Mouse (Mus musculus) liver, postnatal 0 days (tissue): ENCODE measurements at regions not wholly inside any gene's neighbourhood (a gene's known extent, or its start where the extent isn't known, plus 50 kb on each side); places are given as distances from the start of the nearest gene placed in this dataset.

Experiments
- ATAC-seq: fragments of 200-750 bp; cut with Nextera tagmentation; 2 replicates; pipeline ENCODE4 v1.8.0; 2017; ENCODE audit warnings: mild to moderate bottlenecking, moderate library complexity
- DNase-seq: peaks from one replicate; pipeline ENCODE4 v3.0.0-alpha.2; 2016
- H3K27ac ChIP-seq: fragments of 300-500 bp; sonication (generic); 2 replicates; pipeline ENCODE4 v1.5.1; 2014; ENCODE audit warnings: antibody characterized with exemption, moderate library complexity, mild to moderate bottlenecking, low read depth
- H3K27me3 ChIP-seq: fragments of 300-500 bp; sonication (generic); 2 replicates; pipeline ENCODE4 v1.6.1; 2014; ENCODE audit warnings: low read length, control low read depth, mixed read lengths; ENCODE audit not compliant: insufficient read depth
- H3K36me3 ChIP-seq: fragments of 300-500 bp; sonication (generic); replicated peaks from 2 replicates; pipeline ENCODE4 v1.6.1; 2014; ENCODE audit warnings: mild to moderate bottlenecking, control low read depth, low read length, moderate library complexity, mixed read lengths; ENCODE audit not compliant: insufficient read depth
- H3K4me1 ChIP-seq: fragments of 300-500 bp; sonication (generic); 2 replicates; pipeline ENCODE4 v1.6.1; 2014; ENCODE audit warnings: antibody characterized with exemption, mild to moderate bottlenecking, control low read depth; ENCODE audit not compliant: insufficient read depth
- H3K4me2 ChIP-seq: fragments of 300-500 bp; sonication (generic); 2 replicates; pipeline ENCODE4 v1.6.1; 2014; ENCODE audit warnings: low read depth, mild to moderate bottlenecking, low read length, moderate library complexity, mixed read lengths
- H3K4me3 ChIP-seq: fragments of 300-500 bp; sonication (generic); 2 replicates; pipeline ENCODE4 v1.5.1; 2014; ENCODE audit warnings: low read depth, low read length
- H3K9ac ChIP-seq: fragments of 300-500 bp; sonication (generic); replicated peaks from 2 replicates; pipeline ENCODE4 v1.6.1; 2014; ENCODE audit warnings: mild to moderate bottlenecking, moderate library complexity
- H3K9me3 ChIP-seq: fragments of 300-500 bp; sonication (generic); 2 replicates; pipeline ENCODE4 v1.6.1; 2016; ENCODE audit warnings: mild to moderate bottlenecking, control low read depth, low read length, mixed read lengths
- CTCF ChIP-seq: sonication (generic); IDR thresholded peaks from 2 replicates; pipeline ENCODE4 v1.5.1; 2016; ENCODE audit warnings: antibody characterized with exemption, low read depth
- EP300 ChIP-seq: IDR thresholded peaks from 2 replicates; pipeline ENCODE4 v1.6.1; 2016; ENCODE audit warnings: antibody characterized with exemption, low read depth, mild to moderate bottlenecking
- WGBS: fragments of 180-500 bp; shearing (Covaris S2); extraction: QIAGEN DNeasy Blood & Tissue Kit; methylation state at CpG from one replicate; pipeline ENCODE4 v1.1.7; 2014; ENCODE audit not compliant: insufficient replicate concordance; 5-methylcytosine and 5-hydroxymethylcytosine counted together

GRCm38 (mm10) chr12:77597627-77598333, 359.9 kb downstream of the Fut8 start:
- H3K9me3 ChIP-seq, result no peaks in the 10 kb centered on the region
- no peak for DNase-seq
- WGBS, result 54% methylated on average over 3 of the region's 3 CpGs
- TF ChIP-seq CTCF (no peak), EP300 (no peak)
- no peaks in the 10 kb centered on the region for H3K36me3 ChIP-seq
- H3K9ac ChIP-seq, result no peak overlapping the region
- no peak overlapping the region for H3K4me3 ChIP-seq
- no peaks in the 10 kb centered on the region for H3K27me3 ChIP-seq
- H3K4me1 ChIP-seq, result no peaks in the 10 kb centered on the region
- H3K4me2 ChIP-seq, result no peak overlapping the region
- no peak overlapping the region for H3K27ac ChIP-seq
- ATAC-seq, result no peak

- 55% methylated on average over 7 of the region's 7 CpGs for WGBS
- H3K9me3 ChIP-seq, result no peaks in the 10 kb centered on the region
- ATAC-seq, result no peak
Measured at GRCm38 (mm10) chr12:77598334-77598715, 360.4 kb downstream of the Fut8 start.

GRCm38 (mm10) chr12:77599391-77599790, 361.5 kb downstream of the Fut8 start:
- Histone ChIP-seq H3K4me2 (no peak overlapping the region), H3K36me3 (no peaks in the 10 kb centered on the region), H3K4me1 (no peaks in the 10 kb centered on the region), H3K9ac (no peak overlapping the region), H3K9me3 (no peaks in the 10 kb centered on the region), H3K27ac (no peak overlapping the region), H3K27me3 (no peaks in the 10 kb centered on the region), H3K4me3 (no peak overlapping the region)
- no peak for DNase-seq
- ATAC-seq, result no peak
- WGBS, result 37% methylated on average over 2 of the region's 2 CpGs
- TF ChIP-seq EP300 (no peak), CTCF (no peak)

More at GRCm38 (mm10) chr12:77598334-77598715, 360.4 kb downstream of the Fut8 start:
- no peak overlapping the region for H3K27ac ChIP-seq
- TF ChIP-seq EP300 (no peak), CTCF (no peak)
- no peaks in the 10 kb centered on the region for H3K36me3 ChIP-seq
- no peaks in the 10 kb centered on the region for H3K4me1 ChIP-seq
- H3K4me2 ChIP-seq, result no peak overlapping the region
- no peak overlapping the region for H3K4me3 ChIP-seq
- H3K9ac ChIP-seq, result no peak overlapping the region
- no peaks in the 10 kb centered on the region for H3K27me3 ChIP-seq
- DNase-seq, result no peak

- ATAC-seq (no peak), DNase-seq (no peak)
- no peak overlapping the region for H3K4me3 ChIP-seq
- no peak overlapping the region for H3K9ac ChIP-seq
- WGBS, result 77% methylated on average over 12 of the region's 12 CpGs
- no peak overlapping the region for H3K27ac ChIP-seq
- no peaks in the 10 kb centered on the region for H3K36me3 ChIP-seq
- H3K4me2 ChIP-seq, result no peak overlapping the region
- H3K4me1 ChIP-seq, result no peaks in the 10 kb centered on the region
- H3K27me3 ChIP-seq, result no peaks in the 10 kb centered on the region
- no peaks in the 10 kb centered on the region for H3K9me3 ChIP-seq
- TF ChIP-seq EP300, result no peak
- no peak for TF ChIP-seq CTCF
Measured at GRCm38 (mm10) chr12:77603832-77604501, 366.0 kb downstream of the Fut8 start.

- Histone ChIP-seq H3K36me3 (no peaks in the 10 kb centered on the region), H3K9ac (no peak overlapping the region), H3K9me3 (no peaks in the 10 kb centered on the region), H3K4me1 (no peaks in the 10 kb centered on the region), H3K27me3 (no peaks in the 10 kb centered on the region), H3K27ac (no peak overlapping the region), H3K4me3 (no peak overlapping the region), H3K4me2 (no peak overlapping the region)
- no peak for ATAC-seq
- DNase-seq, result no peak
- 87% methylated on average over 3 of the region's 3 CpGs for WGBS
- TF ChIP-seq CTCF, result no peak
- TF ChIP-seq EP300, result no peak
Measured at GRCm38 (mm10) chr12:77617552-77617951, 379.6 kb downstream of the Fut8 start.

- H3K4me2 ChIP-seq, result no peak overlapping the region
- no peaks in the 10 kb centered on the region for H3K4me1 ChIP-seq
- H3K27me3 ChIP-seq, result no peaks in the 10 kb centered on the region
- TF ChIP-seq EP300, result no peak
- TF ChIP-seq CTCF, result no peak
- DNase-seq (no peak), ATAC-seq (no peak)
- H3K9ac ChIP-seq, result no peak overlapping the region
- no peak overlapping the region for H3K27ac ChIP-seq
- no peaks in the 10 kb centered on the region for H3K9me3 ChIP-seq
- H3K36me3 ChIP-seq, result no peaks in the 10 kb centered on the region
- no peak overlapping the region for H3K4me3 ChIP-seq
Measured at GRCm38 (mm10) chr12:77622243-77622642, 384.3 kb downstream of the Fut8 start.
